Mouse (Mus musculus) embryonic facial prominence, embryonic 13.5 days (tissue): ENCODE measurements at regions not wholly inside any gene's neighbourhood (a gene's known extent, or its start where the extent isn't known, plus 50 kb on each side); places are given as distances from the start of the nearest gene placed in this dataset.

ENCODE experiments used
- ATAC-seq: fragments of 200-750 bp; cut with Nextera tagmentation; 2 replicates; pipeline ENCODE4 v1.8.0; 2017; ENCODE audit warnings: low read depth; ENCODE audit not compliant: insufficient number of reproducible peaks, insufficient read depth, low FRiP score, low TSS enrichment
- H3K27ac ChIP-seq: fragments of 300-500 bp; sonication (generic); 2 replicates; pipeline ENCODE4 v1.5.1; 2015; ENCODE audit warnings: moderate library complexity, mild to moderate bottlenecking, inconsistent platforms
- H3K27me3 ChIP-seq: fragments of 300-500 bp; sonication (generic); 2 replicates; pipeline ENCODE4 v1.6.1; 2015; ENCODE audit warnings: mild to moderate bottlenecking, inconsistent platforms
- H3K36me3 ChIP-seq: fragments of 300-500 bp; sonication (generic); 2 replicates; pipeline ENCODE4 v1.6.1; 2015; ENCODE audit warnings: mild to moderate bottlenecking, inconsistent platforms
- H3K4me1 ChIP-seq: fragments of 300-500 bp; sonication (generic); 2 replicates; pipeline ENCODE4 v1.6.1; 2015; ENCODE audit warnings: inconsistent platforms
- H3K4me2 ChIP-seq: fragments of 300-500 bp; sonication (generic); 2 replicates; pipeline ENCODE4 v1.6.1; 2015; ENCODE audit warnings: moderate library complexity, mild to moderate bottlenecking, inconsistent platforms
- H3K4me3 ChIP-seq: fragments of 300-500 bp; sonication (generic); 2 replicates; pipeline ENCODE4 v1.5.1; 2015; ENCODE audit warnings: mild to moderate bottlenecking, inconsistent platforms
- H3K9ac ChIP-seq: fragments of 300-500 bp; sonication (generic); 2 replicates; pipeline ENCODE4 v1.6.1; 2015; ENCODE audit warnings: mild to moderate bottlenecking, inconsistent platforms
- H3K9me3 ChIP-seq: fragments of 300-500 bp; sonication (generic); 2 replicates; pipeline ENCODE4 v1.6.1; 2016; ENCODE audit warnings: inconsistent platforms
- whole genome bisulfite sequencing: fragments of 180-500 bp; shearing (Covaris S2); methylation state at CpG from one replicate; pipeline ENCODE4 v1.1.7; 2015; ENCODE audit warnings: mixed read lengths; 5-methylcytosine and 5-hydroxymethylcytosine counted together

DNA sequence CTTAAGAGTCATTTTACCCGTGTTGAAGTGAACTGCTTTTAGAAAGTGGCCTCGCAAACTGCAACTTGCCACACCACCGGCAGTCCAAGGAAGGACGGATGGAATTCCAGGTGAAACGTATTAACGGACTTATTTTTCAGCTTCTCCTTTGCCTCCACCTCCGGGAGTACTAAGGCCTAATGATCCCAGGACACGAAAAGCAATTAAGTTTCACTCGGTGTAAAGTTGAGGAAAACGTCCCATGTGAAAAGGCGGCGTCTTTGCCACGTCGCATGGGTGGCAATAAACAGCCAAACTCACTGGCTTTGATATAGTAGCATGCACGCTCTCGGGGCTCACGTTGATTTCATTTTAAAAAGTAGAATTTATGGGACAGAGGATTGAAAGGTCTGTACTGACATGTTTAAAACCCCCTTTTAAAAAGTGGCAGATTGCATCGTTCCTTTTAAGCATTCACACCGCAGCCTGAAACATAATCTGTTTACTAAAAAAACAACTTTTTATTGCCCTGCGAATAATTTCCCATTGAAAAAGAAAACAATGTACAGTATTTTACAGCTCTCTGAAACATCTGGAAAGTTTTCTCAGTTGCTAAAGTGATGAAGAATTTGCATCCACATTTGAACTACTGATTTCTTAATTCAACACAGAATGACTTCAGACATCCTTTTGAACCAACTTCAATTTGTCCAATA, 385.4 kb upstream of the Npvf start:
- Histone ChIP-seq H3K27ac (peak overlapping the region; percentile 40; the same call in 1 of the 2 replicates), H3K4me3 (no peak overlapping the region), H3K27me3 (no peaks in the 10 kb centered on the region), H3K9me3 (no peaks in the 10 kb centered on the region), H3K9ac (no peak overlapping the region), H3K4me1 (peaks cover 41% of the 10 kb centered on the region), H3K36me3 (no peaks in the 10 kb centered on the region), H3K4me2 (no peak overlapping the region)
- 55% methylated on average over 20 of the region's 20 CpGs for WGBS
- no peak for ATAC-seq

DNA sequence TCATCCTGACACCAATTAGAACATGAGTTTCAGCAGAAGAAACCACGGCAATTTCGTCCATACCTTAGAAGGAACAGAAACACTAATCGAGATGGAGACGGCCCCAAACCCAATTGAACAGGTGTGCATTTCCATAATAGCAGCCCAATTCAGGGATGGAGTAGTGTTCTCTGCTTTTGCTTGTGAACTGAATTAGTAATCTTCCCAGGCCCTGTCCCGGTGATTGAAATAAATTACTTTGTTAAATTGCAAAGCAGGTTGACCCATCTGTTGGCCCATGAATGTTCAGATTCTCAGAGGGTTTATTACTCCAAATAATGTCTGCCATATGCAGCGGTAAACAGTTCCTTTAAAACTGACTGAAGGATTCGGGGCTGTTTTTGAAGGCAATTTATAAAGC, 388.5 kb upstream of the Nfe2l3 start:
- 78% methylated on average over 7 of the region's 7 CpGs for WGBS
- H3K27me3 ChIP-seq: no peaks in the 10 kb centered on the region
- peaks cover 31% of the 10 kb centered on the region for H3K4me1 ChIP-seq
- H3K4me3 ChIP-seq: no peak overlapping the region
- H3K36me3 ChIP-seq: no peaks in the 10 kb centered on the region
- H3K4me2 ChIP-seq: no peak overlapping the region
- H3K9me3 ChIP-seq: no peaks in the 10 kb centered on the region
- no peak overlapping the region for H3K27ac ChIP-seq
- H3K9ac ChIP-seq: no peak overlapping the region
- ATAC-seq: no peak

DNA sequence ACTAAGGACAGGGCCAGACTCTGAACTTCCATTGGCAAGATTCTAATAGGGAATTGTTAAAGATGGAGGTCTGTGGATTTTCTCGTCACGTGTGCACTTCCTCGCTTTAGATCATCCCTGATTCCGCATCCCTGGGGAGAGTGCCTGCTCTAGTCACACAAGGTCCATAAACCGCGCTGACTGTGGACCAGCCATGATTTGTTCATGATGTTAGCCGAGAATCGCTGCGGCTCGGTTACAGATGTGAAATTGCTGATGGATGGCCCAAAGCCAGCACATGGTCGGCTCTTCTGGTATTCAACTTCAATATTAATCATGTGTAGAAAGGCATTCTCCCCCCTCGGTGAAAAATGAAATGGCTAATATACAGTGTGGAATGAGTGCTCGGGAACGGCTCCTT, 387.6 kb upstream of the Nfe2l3 start:
- ATAC-seq: no peak
- H3K9me3 ChIP-seq: no peaks in the 10 kb centered on the region
- no peak overlapping the region for H3K4me3 ChIP-seq
- WGBS: 43% methylated on average over 14 of the region's 14 CpGs
- H3K27me3 ChIP-seq: no peaks in the 10 kb centered on the region
- no peaks in the 10 kb centered on the region for H3K36me3 ChIP-seq
- H3K4me2 ChIP-seq: no peak overlapping the region
- H3K27ac ChIP-seq: peak overlapping the region; percentile 40; the same call in 1 of the 2 replicates
- no peak overlapping the region for H3K9ac ChIP-seq
- H3K4me1 ChIP-seq: peaks cover 23% of the 10 kb centered on the region

DNA sequence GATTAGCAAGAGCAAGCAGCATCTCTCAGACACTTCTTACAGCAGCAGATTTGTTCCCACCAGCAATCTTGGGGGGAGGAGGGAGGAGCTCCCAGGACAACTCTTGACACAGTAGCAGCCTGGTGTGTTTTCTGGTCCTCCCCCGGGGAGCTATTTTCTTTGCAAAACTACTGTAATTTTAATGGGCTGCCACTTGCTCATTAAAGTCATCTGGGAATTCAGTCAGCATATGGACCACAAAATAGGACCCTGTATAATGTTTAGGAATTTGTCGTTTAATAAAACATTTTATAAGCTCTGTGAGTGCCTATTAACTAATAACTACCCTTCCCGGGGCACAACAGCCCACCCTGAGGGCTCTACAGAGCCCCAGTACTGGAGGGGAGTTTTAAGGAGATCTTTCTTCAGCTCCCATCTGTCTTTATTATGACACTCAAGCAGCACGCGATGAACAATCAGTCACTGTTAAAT, 380.0 kb upstream of the Nfe2l3 start:
- Histone ChIP-seq H3K4me2 (no peak overlapping the region), H3K27ac (no peak overlapping the region), H3K4me3 (no peak overlapping the region), H3K4me1 (peaks cover 15% of the 10 kb centered on the region), H3K27me3 (no peaks in the 10 kb centered on the region; the same call in 1 of the 2 replicates), H3K36me3 (no peaks in the 10 kb centered on the region), H3K9me3 (no peaks in the 10 kb centered on the region), H3K9ac (no peak overlapping the region)
- ATAC-seq: no peak
- WGBS: 33% methylated on average over 5 of the region's 5 CpGs

DNA sequence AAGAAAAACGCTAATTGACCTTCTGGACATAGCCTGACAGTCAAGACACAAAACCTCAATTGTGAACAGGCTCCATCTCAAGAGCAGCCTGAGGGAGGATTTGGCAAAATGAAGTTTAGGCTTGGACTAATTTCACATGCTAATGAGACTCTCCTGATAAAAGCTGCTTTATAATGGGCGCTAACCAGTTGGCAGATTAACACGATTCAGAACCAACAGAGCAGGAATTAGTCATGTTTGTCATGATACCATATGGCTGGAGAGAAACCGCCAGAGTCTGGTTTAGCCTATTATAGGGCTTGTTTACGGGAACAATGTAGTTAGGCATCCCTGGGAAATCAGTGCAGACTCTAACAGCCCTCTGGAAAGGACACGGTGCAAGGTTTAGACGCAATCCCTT, 375.2 kb upstream of the Nfe2l3 start:
- ATAC-seq: no peak
- H3K4me2 ChIP-seq: no peak overlapping the region
- no peak overlapping the region for H3K4me3 ChIP-seq
- no peaks in the 10 kb centered on the region; the same call in 1 of the 2 replicates for H3K27me3 ChIP-seq
- H3K27ac ChIP-seq: 0 out of 2 replicates have a peak overlapping the region, but pooled peaks have one; percentile 39
- WGBS: 23% methylated on average over 7 of the region's 7 CpGs
- H3K36me3 ChIP-seq: no peaks in the 10 kb centered on the region
- no peaks in the 10 kb centered on the region for H3K9me3 ChIP-seq
- no peak overlapping the region for H3K9ac ChIP-seq
- H3K4me1 ChIP-seq: peaks cover 46% of the 10 kb centered on the region

DNA sequence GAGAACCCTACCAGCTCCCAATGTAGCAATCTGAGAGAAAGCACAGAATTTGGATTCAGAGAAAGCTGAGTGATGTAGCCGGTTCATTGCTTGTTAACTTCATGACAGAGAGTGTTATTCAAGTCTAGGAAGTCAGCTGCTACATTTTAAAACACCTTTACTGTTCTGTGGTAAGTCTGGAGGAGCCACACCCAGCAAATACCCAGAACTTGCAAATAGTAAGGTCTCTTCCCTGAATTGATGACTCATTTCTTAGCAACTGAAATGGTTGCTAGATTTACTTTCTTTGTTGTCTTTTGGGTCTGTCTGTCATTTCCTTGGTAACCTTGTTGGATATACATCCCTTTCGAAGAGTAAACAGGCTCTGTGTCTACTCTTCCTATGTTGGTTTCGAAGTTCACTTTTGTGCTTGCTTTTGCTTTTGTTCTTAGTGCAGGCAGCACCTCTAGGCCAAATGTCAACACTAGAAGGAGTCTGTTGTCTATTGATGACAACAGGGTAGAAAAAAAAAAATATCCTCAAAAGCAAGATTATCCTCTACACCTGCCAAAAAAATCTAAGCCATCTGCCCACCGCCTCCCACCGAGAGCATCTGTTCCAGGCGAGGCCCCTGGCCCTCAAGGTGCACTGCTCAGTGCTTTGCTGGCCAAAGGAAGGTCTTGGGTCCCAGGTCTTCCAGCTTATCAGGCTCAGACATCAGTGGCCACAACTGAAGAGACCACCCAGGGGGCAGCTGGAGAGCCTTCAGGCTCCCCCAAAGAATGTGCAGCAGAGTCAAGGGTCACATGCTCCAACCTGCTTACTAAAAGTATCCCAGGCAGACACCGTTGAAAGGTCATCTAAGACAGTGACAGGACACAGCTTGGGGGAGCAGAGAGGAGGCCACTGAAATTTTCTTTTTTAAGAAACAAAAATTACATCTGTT, 372.3 kb upstream of the Nfe2l3 start:
- Histone ChIP-seq H3K9me3 (no peaks in the 10 kb centered on the region), H3K27me3 (no peaks in the 10 kb centered on the region), H3K4me2 (no peak overlapping the region), H3K27ac (peak overlapping the region; percentile 79), H3K4me3 (no peak overlapping the region), H3K4me1 (peaks cover 48% of the 10 kb centered on the region), H3K9ac (no peak overlapping the region), H3K36me3 (no peaks in the 10 kb centered on the region)
- no peak for ATAC-seq
- 51% methylated on average over 7 of the region's 7 CpGs for WGBS

DNA sequence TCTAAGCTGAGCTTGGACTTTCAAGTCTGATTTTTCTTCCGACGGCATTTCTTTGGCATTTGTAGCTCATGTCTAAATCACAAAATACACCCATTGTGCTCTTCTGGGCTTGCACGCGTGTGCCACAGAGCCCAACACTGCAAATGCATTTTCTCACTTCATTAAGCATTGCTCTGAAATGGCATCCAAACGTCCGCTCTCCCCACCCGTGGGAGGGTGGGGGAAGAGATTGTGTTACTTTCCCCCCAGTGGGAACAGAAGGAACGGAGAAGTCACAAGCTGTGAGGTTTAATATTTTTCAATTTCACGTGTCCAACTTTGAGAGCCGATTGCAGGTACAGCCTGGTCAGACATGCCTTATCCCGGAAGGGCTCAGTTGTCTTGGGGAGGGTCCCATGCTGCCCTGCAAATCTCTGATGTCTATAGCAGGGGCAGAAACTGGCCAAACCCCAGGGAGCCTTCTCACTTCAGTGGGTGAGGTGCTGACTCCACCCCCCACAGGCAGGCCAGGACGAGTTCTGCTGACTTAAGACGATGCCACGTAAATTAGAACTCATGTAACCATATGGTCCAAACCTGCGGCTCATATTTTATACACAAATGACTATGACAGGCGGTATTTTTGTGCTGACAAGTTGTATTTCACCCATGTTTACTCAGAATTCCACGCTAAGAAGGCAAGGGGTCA, 371.5 kb upstream of the Nfe2l3 start:
- Histone ChIP-seq H3K4me3 (no peak overlapping the region), H3K27me3 (no peaks in the 10 kb centered on the region), H3K4me1 (peaks cover 53% of the 10 kb centered on the region), H3K4me2 (no peak overlapping the region), H3K36me3 (no peaks in the 10 kb centered on the region), H3K9me3 (no peaks in the 10 kb centered on the region), H3K9ac (no peak overlapping the region), H3K27ac (peak overlapping the region; percentile 79)
- whole genome bisulfite sequencing: 28% methylated on average over 17 of the region's 17 CpGs
- no peak for ATAC-seq

DNA sequence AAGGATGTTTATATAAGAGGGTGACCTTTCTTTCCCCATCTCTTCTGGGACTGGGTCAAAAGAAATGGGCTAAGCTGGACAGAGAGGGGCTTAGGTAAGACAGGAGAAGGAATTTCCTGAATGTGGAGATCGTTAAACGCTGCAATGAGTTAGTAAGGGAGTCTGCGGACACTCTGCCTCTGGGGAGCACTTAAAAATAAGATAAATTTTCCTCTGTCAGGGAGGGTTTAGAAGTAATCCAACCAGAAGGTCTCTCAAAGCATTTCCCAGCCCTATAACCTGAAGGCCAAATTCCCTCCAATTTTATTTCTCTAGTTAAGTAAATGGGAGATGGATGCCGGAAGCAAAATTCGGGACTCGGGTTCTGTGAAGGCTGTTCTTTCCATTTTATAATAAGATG, 367.3 kb upstream of the Nfe2l3 start:
- Histone ChIP-seq H3K27ac (peak overlapping the region; percentile 19; the same call in 1 of the 2 replicates), H3K36me3 (no peaks in the 10 kb centered on the region), H3K4me3 (no peak overlapping the region), H3K27me3 (no peaks in the 10 kb centered on the region), H3K4me2 (no peak overlapping the region), H3K4me1 (peaks cover 57% of the 10 kb centered on the region), H3K9me3 (no peaks in the 10 kb centered on the region), H3K9ac (no peak overlapping the region)
- no peak for ATAC-seq
- 50% methylated on average over 6 of the region's 6 CpGs for WGBS

DNA sequence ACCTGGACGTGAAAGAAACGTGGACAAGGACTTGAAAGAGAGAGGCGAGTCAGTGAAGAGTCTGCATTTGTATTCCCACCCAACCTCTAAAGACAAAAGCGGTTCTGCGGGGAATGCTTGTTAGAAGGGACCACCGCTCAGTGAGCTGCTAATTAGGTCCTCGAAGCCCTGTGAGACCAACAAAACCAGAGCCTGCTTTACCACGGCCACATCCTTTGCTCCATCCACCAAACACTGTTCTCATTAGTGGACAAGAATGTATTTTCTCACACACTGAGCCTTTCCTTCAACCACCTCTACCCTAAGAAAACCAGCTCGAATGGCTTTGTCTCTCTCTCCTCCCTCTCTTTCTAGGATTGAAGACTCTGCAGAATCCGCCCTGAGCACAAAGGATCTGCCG, 365.1 kb upstream of the Nfe2l3 start:
- peaks cover 46% of the 10 kb centered on the region for H3K4me1 ChIP-seq
- no peaks in the 10 kb centered on the region for H3K9me3 ChIP-seq
- H3K4me3 ChIP-seq: no peak overlapping the region
- peak overlapping the region; percentile 89; the same call in 1 of the 2 replicates for H3K27ac ChIP-seq
- H3K27me3 ChIP-seq: no peaks in the 10 kb centered on the region
- ATAC-seq: no peak
- no peak overlapping the region for H3K9ac ChIP-seq
- no peaks in the 10 kb centered on the region for H3K36me3 ChIP-seq
- 87% methylated on average over 11 of the region's 11 CpGs for WGBS
- H3K4me2 ChIP-seq: no peak overlapping the region

DNA sequence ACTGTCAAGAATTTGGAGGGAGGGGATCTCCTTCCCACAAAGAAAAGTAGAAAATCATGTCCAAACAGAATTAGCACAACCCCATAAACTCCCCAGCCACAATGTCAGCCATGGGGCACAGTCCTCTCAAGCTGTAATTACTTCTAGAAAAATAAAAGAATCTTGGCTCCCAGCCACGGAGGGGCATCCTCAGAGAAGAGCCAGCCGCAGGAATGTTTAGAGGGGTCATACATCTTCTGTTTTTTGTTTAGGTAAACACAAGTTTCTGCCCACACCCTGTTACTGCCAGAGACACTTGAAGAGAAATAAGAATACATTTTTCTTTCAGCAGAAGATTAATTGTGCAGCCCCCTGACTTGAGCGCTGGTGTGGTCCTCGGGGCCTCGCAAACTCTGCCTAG, 362.5 kb upstream of the Nfe2l3 start:
- Histone ChIP-seq H3K9me3 (no peaks in the 10 kb centered on the region), H3K27ac (peak overlapping the region; percentile 89), H3K4me2 (peak overlapping the region; percentile 9; the same call in 1 of the 2 replicates), H3K4me1 (peaks cover 42% of the 10 kb centered on the region), H3K4me3 (no peak overlapping the region), H3K9ac (no peak overlapping the region), H3K36me3 (no peaks in the 10 kb centered on the region), H3K27me3 (no peaks in the 10 kb centered on the region)
- ATAC-seq: peak; percentile 43; the same call in 1 of the 2 replicates
- 32% methylated on average over 5 of the region's 5 CpGs for WGBS

DNA sequence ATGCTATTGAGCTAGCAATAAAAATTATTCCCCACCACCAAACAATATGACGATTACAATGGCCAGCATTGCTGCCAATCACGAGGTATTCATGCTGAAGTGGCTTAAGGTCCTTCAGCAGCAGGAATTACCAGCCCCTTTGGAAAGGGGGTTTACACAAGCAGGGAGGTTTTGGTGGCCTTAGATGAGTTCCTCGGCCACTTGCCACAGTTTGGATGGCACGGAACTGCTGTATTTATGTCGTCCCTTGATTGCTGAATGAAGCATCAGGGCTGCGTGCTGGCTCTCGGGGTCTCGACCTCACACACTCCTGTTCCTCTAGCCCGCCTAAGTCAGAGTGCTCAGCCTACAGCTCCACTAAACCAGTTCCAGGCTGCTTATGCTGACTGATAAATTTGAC, 361.2 kb upstream of the Nfe2l3 start:
- Histone ChIP-seq H3K9me3 (no peaks in the 10 kb centered on the region), H3K9ac (no peak overlapping the region), H3K4me2 (no peak overlapping the region), H3K27me3 (no peaks in the 10 kb centered on the region), H3K4me3 (no peak overlapping the region), H3K36me3 (no peaks in the 10 kb centered on the region), H3K27ac (peak overlapping the region; percentile 55), H3K4me1 (peaks cover 44% of the 10 kb centered on the region)
- WGBS: 50% methylated on average over 9 of the region's 9 CpGs
- ATAC-seq: no peak
